Mouse (Mus musculus) erythroblast, embryonic 14.5 days (primary cell): ENCODE results near the gene C1rl.

Experiments
- GATA1 ChIP-seq: IDR thresholded peaks from 2 replicates; pipeline ENCODE4 v1.6.1; 2012; ENCODE audit warnings: low read length, inconsistent platforms, mixed read lengths
- TAL1 ChIP-seq: IDR thresholded peaks from 3 replicates; pipeline ENCODE4 v1.6.1; 2012; ENCODE audit warnings: low read length, inconsistent platforms, mixed read lengths

- TF ChIP-seq GATA1 (no peak), TAL1 (no peak)
These were observed 15.7 kb upstream of the C1rl start for GRCm38 (mm10) chr6:124477221-124477655.
